Mouse (Mus musculus) left cerebral cortex, postnatal 25 days (tissue): ENCODE measurements around the gene Mgat4a. TPM values are rescaled to one million over a fixed set of nuclear protein-coding genes. Genes with fewer than 3 reads are reported as not detected.

ENCODE experiments used
- DNase-seq, 2 experiments: peaks; one replicate each; pipeline ENCODE4 v3.0.0; 2022; ENCODE audit warnings: low spot score in 2 of 2, mixed read lengths in 1 of 2
- intact Hi-C: fragments of 180-260 bp; cut with DNase I; formaldehyde crosslinking; loops from one replicate; pipeline ENCODE4 v1.15.1; 2025
- total RNA-seq, 2 experiments: library from RNA; stranded (reverse); gene quantifications; 2 replicates each; pipeline ENCODE4 v1.2.3; 2021

Gene Mgat4a
- total RNA-seq, 2 experiments from 2014 or later: 29.4 to 33.0 TPM

GRCm38 (mm10) chr1:37474046-37474445 is 66.8 kb downstream of the Mgat4a start:
- intact Hi-C loops: loop anchor here (5.0 kb wide), 1 partner anchor 163 kb away; no protein-coding TSS in a partner anchor
- DNase-seq: peak in 1 of 2 experiments; percentile 24

- intact Hi-C loops: loop anchor here (5.0 kb wide), 1 partner anchor 164 kb away; no protein-coding TSS in a partner anchor
Observed at GRCm38 (mm10) chr1:37473251-37473650, 67.6 kb downstream of the Mgat4a start.

GRCm38 (mm10) chr1:37471179-37472148 is 69.4 kb downstream of the Mgat4a start:
- intact Hi-C loops: loop anchor here (5.0 kb wide), 1 partner anchor 166 kb away; no protein-coding TSS in a partner anchor
- peak in 1 of 2 experiments; percentile 14 for DNase-seq

More at GRCm38 (mm10) chr1:37473251-37473650, 67.6 kb downstream of the Mgat4a start:
- no peak for DNase-seq

- intact Hi-C loops: no loop called here
- DNase-seq: no peak
Observed at GRCm38 (mm10) chr1:37469007-37469406, 71.8 kb downstream of the Mgat4a start.

GRCm38 (mm10) chr1:37467806-37468205 is 73.0 kb downstream of the Mgat4a start:
- no peak for DNase-seq
- intact Hi-C loops: no loop called here

- DNase-seq: no peak
- intact Hi-C loops: no loop called here
Observed at GRCm38 (mm10) chr1:37466322-37466995, 74.4 kb downstream of the Mgat4a start.

- intact Hi-C loops: no loop called here
- no peak for DNase-seq
Observed at GRCm38 (mm10) chr1:37464878-37465452, 75.9 kb downstream of the Mgat4a start.

- intact Hi-C loops: no loop called here
- no peak for DNase-seq
Observed at GRCm38 (mm10) chr1:37457546-37457945, 83.3 kb downstream of the Mgat4a start.

- intact Hi-C loops: no loop called here
- peak in 1 of 2 experiments; percentile 63 for DNase-seq
Observed at GRCm38 (mm10) chr1:37451270-37451669, 89.5 kb downstream of the Mgat4a start.

- DNase-seq: peak in 1 of 2 experiments; percentile 30
- intact Hi-C loops: loop anchor here (2.0 kb wide), 1 partner anchor 188 kb away; no protein-coding TSS in a partner anchor
Observed at GRCm38 (mm10) chr1:37448361-37449095, 92.3 kb downstream of the Mgat4a start.

- no peak for DNase-seq
- intact Hi-C loops: no loop called here
Observed at GRCm38 (mm10) chr1:37442848-37443835, 97.7 kb downstream of the Mgat4a start.

GRCm38 (mm10) chr1:37436419-37436818 is 104.4 kb downstream of the Mgat4a start:
- no peak for DNase-seq
- intact Hi-C loops: no loop called here

GRCm38 (mm10) chr1:37430297-37430840 is 110.4 kb downstream of the Mgat4a start:
- no peak for DNase-seq
- intact Hi-C loops: no loop called here

- intact Hi-C loops: no loop called here
- peak; percentile 95 to 97 for DNase-seq
Observed at GRCm38 (mm10) chr1:37429366-37430296, 111.2 kb downstream of the Mgat4a start, which contains the start of the genes Coa5 and Unc50. Coa5 (minus strand) TSS chr1:37430103. Unc50 (plus strand) TSS chr1:37430139.

- DNase-seq: no peak
- intact Hi-C loops: no loop called here
Observed at GRCm38 (mm10) chr1:37428911-37429310, 111.9 kb downstream of the Mgat4a start.

- intact Hi-C loops: no loop called here
- DNase-seq: no peak
Observed at GRCm38 (mm10) chr1:37427144-37427875, 113.5 kb downstream of the Mgat4a start.
